Mouse (Mus musculus) right cerebral cortex, postnatal 10 days (tissue): Measurements from ENCODE around the gene Cbwd1.
"Not testable (repeated sequence)": the region's sequence is repeated elsewhere in the genome, so short reads cannot be mapped to it uniquely, and the experiment has no call there.

Source experiments
- DNase-seq, 2 experiments: peaks; one replicate each; pipeline ENCODE4 v3.0.0; 2021; ENCODE audit warnings: low spot score in 2 of 2

Cbwd1 gene

DNA sequence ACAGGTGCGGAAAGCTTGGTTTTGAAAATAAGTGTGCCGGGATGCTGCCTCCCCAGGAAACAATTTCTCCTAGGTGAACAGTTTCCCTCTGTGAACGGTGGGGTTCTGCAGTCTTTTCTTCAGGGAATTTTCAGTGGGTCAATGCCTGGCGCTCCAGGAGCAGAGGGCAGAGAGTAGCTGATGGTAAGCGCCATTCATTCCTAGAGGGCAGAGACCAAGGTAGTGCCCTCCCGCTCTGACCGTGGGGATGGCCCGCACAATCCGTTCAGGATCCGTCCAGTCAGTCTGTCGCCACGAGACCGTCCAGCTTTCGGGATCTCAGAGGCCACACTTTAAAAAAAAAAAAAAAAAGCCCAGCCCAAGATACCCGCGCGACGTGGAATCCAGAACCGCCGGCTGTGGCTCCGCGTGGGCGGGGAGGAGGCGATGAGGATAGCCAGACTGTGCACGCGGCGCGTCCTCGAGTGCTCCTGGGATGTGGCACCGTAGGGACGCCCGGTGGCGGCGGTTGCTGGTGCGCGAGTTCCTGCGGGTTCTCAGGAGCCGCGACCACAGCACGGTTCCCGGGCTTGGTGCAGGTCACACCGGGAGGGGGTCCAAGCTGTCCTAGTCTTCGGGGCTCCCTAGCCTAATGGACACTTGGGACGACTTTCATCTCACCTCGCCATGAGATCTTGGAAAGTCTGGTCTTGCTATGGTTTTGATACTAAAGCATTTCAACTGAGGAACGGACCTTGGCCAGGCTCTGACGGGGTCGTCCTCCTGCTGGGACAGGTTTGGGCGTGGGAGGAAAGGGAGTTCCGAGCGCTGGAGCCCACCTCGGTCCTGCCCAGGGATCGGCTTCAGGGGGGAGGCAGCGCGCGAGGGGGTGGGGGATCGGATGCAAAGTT, 64.2 kb downstream of the Cbwd1 start:
- DNase-seq: peak in 1 of 2 experiments; percentile 28

DNA sequence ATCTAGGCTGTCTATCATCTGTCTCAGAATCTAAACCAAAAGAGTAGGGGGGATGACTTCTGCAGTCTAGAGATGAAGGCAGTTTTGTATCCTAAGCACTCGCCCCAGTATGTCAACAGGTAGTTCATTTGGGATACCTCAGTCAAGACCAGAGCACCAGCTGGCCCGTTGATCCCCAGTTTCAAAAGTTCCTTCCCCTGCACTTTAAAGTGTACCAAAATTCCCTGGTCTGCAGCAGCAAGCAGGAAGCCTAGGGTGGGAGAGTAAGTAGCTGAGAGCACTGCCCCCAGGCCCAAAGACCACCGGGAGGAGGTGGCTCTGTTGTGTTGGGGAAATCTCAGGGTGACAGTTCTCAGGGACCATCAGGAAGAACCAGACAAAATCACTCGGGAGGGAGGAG, 64.9 kb downstream of the Cbwd1 start:
- no peak for DNase-seq

DNA sequence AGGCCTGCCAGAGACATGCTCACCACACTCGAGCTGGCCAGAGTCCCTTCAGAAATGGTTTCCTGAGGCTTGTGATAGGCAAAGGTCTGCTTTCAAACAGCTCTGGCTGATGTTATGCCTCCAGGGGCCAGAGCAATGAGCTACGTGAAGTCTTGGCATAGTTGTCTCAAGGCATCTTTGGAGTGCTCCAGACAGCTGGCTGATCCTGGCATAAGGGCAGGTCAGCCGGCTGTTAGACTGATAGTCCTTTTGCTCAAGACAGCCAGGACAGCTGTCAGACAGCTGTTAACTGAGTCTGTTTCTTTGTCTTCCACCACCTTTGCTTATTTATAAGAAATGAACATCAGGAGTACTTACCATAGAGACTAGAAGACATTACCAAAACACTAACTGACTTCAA, 74.5 kb downstream of the Cbwd1 start:
- DNase-seq: no peak

GRCm38 (mm10) chr19:24885504-24885903, 75.9 kb downstream of the Cbwd1 start:
- DNase-seq: peak; percentile 50 to 61

DNA sequence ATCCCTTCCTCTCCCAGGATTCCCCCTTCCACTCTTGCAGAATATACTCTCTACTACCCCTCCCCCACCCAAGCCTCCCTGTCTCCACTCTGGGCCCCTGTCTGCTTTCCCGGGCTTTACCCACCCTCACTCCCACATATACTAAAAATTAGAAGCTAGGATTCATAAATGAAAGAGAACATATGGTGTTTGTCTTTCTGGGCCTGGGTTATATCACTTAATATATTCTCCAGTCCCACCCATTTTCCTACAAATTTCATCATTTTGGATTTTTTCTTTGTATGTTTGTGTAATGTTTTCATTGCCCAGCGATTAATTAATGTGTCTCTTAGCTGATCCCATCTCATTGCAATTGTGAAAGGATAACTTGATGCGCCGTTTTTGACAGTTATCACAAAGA, 80.2 kb downstream of the Cbwd1 start:
- DNase-seq: no peak

DNA sequence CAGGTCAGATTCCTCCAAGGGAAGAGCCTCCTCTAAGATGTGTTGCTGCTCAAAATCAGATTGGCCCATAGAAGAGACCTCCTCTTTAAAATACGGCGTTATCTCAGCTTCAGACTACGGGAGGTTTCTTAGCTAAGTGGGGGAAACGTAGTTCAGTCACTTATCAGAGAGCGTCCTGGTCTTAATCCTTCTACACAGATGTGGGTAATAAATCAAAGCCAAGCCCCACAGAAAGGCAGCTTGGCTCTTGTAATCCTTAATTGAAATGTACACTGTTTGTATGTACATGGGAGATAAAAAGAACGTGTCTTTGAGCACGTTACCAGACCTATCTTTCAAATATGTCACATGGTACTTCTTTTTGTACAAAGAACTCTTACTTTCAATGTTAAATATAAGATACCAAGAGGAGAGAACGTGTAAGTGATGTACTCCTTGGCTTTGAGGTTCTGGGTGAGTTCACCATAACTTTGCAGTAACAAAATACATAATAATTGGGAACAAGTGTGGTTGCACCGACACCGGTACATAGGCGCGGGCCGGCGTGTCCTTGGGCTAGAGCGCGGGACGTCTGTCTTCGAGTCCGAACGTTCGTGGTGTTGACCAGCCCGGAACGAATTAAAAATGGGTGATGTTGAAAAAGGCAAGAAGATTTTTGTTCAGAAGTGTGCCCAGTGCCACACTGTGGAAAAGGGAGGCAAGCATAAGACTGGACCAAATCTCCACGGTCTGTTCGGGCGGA, 86.1 kb downstream of the Cbwd1 start, which contains the start of gene Gm10053:
Gene Gm10053, plus strand, starts transcription at position 558 of the 742 bp plus-strand sequence.
- DNase-seq: not testable (repeated sequence)

DNA sequence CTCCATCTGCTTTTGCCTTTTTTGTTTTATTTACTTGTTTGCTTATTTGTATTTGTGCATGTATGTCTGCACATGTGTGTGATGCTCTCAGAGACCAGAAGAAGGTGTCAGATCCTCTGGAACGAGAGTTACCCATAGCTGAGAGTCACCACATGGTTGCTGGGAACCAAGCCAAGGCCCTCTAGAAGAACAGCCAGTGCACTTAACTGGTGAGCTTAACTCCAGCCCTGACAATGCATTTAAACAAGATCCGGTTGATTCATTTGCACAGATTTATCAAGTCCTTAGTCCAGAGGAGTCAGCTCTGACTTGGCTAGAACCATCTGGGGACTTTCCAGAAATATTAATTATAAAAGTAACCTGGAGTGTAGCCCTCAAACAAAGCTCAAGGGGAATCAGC, 87.5 kb downstream of the Cbwd1 start:
- no peak for DNase-seq

- peak; percentile 67 to 81 for DNase-seq
Measured at GRCm38 (mm10) chr19:24871037-24871635, 90.3 kb downstream of the Cbwd1 start.
